Mouse (Mus musculus) myocyte (in vitro differentiated cells): ENCODE data around the gene Cuedc2. TPM values are rescaled to one million over a fixed set of nuclear protein-coding genes. Genes with fewer than 3 reads are reported as not detected.

Experiments
- H3K27me3 ChIP-seq: one replicate; pipeline ENCODE4 v1.6.1; 2011; ENCODE audit not compliant: control insufficient read depth, insufficient read depth, insufficient read length
- H3K36me3 ChIP-seq: one replicate; pipeline ENCODE4 v1.6.1; 2011; ENCODE audit not compliant: control insufficient read depth, insufficient read depth
- H3K4me2 ChIP-seq: one replicate; pipeline ENCODE4 v1.6.1; 2011; ENCODE audit warnings: low read depth, control low read depth
- H3K4me3 ChIP-seq: one replicate; pipeline ENCODE4 v1.5.1; 2011; ENCODE audit warnings: mild to moderate bottlenecking, control low read depth, moderate library complexity
- H3K79me2 ChIP-seq: one replicate; pipeline ENCODE4 v1.6.1; 2011; ENCODE audit not compliant: control insufficient read depth, insufficient read depth
- H3ac ChIP-seq: one replicate; pipeline ENCODE4 v1.6.1; 2011; ENCODE audit not compliant: control insufficient read depth, insufficient read length
- CEBPB ChIP-seq: IDR thresholded peaks from 2 replicates; pipeline ENCODE4 v1.6.1; 2011; ENCODE audit warnings: mild to moderate bottlenecking, moderate library complexity; ENCODE audit not compliant: poor library complexity, insufficient read depth, severe bottlenecking
- E2F4 ChIP-seq: IDR thresholded peaks from one replicate; pipeline ENCODE4 v1.6.1; 2011; ENCODE audit warnings: mild to moderate bottlenecking, control low read depth, moderate library complexity; ENCODE audit not compliant: insufficient read depth
- MAX ChIP-seq: IDR thresholded peaks from one replicate; pipeline ENCODE4 v1.6.1; 2011; ENCODE audit warnings: low read depth, mild to moderate bottlenecking, control low read depth
- MYOD1 ChIP-seq, 3 experiments: IDR thresholded peaks; one replicate each; pipeline ENCODE4 v1.6.1; 2011; ENCODE audit warnings: control low read depth in 2 of 3, low read depth in 2 of 3, mild to moderate bottlenecking in 2 of 3, moderate library complexity in 1 of 3; ENCODE audit not compliant: insufficient read length in 2 of 3, control insufficient read depth in 1 of 3
- MYOG ChIP-seq, 3 experiments: IDR thresholded peaks; one replicate each; pipeline ENCODE4 v1.6.1; 2011; ENCODE audit warnings: control low read depth in 2 of 3, low read depth in 2 of 3, mild to moderate bottlenecking in 2 of 3; ENCODE audit not compliant: insufficient read length in 2 of 3, control insufficient read depth in 1 of 3, insufficient read depth in 1 of 3
- POLR2A ChIP-seq: IDR thresholded peaks from one replicate; pipeline ENCODE4 v1.6.1; 2011; ENCODE audit warnings: low read depth, mild to moderate bottlenecking, control low read depth, moderate library complexity; ENCODE audit not compliant: insufficient read length
- POLR2AphosphoS2 ChIP-seq: IDR thresholded peaks from one replicate; pipeline ENCODE4 v1.6.1; 2011; ENCODE audit warnings: low read depth, control low read depth; ENCODE audit not compliant: insufficient read length
- REST ChIP-seq: IDR thresholded peaks from one replicate; pipeline ENCODE4 v1.6.1; 2011; ENCODE audit warnings: mild to moderate bottlenecking, control low read depth, moderate library complexity; ENCODE audit not compliant: insufficient read depth, insufficient read length
- SRF ChIP-seq: IDR thresholded peaks from one replicate; pipeline ENCODE4 v1.6.1; 2011; ENCODE audit warnings: low read depth; ENCODE audit not compliant: control insufficient read depth, insufficient read length
- TCF12 ChIP-seq: IDR thresholded peaks from one replicate; pipeline ENCODE4 v1.6.1; 2011; ENCODE audit warnings: mild to moderate bottlenecking, control low read depth; ENCODE audit not compliant: poor library complexity, insufficient read depth, severe bottlenecking
- TCF3 ChIP-seq: IDR thresholded peaks from one replicate; pipeline ENCODE4 v1.6.1; 2011; ENCODE audit warnings: low read depth, control low read depth; ENCODE audit not compliant: insufficient read length
- USF1 ChIP-seq: IDR thresholded peaks from one replicate; pipeline ENCODE4 v1.6.1; 2011; ENCODE audit warnings: low read depth, mild to moderate bottlenecking, control low read depth, moderate library complexity
- polyA plus RNA-seq: library from polyadenylated mRNA; unstranded; fragments of >200 nt; fragmentation: generic; extraction: Trizol; gene quantifications from one replicate; pipeline ENCODE4 v1.2.1, GENCODE M21; 2012; ENCODE audit warnings: missing spikeins

Cuedc2 gene
- polyA plus RNA-seq, 1 experiment: 165 TPM

GRCm38 (mm10) chr19:46358381-46358780 is 19.9 kb upstream of the Cuedc2 start:
- Histone ChIP-seq H3K79me2 (no peaks in the 10 kb centered on the region), H3K4me3 (no peak overlapping the region), H3ac (no peak overlapping the region), H3K27me3 (no peaks in the 10 kb centered on the region), H3K36me3 (no peaks in the 10 kb centered on the region), H3K4me2 (no peak overlapping the region)
- TF ChIP-seq E2F4 (no peak), MYOG (IDR thresholded peaks at IDR 0.05; ENCODE audit: control insufficient read depth in 1 of 3, insufficient read depth in 1 of 3, insufficient read length in 2 of 3, low read depth in 2 of 3) (no peak), SRF (no peak), TCF3 (no peak), USF1 (no peak), CEBPB (no peak), MAX (no peak), POLR2A (no peak), MYOD1 (IDR thresholded peaks at IDR 0.05; ENCODE audit: control insufficient read depth in 1 of 3, insufficient read length in 2 of 3, low read depth in 2 of 3) (no peak), REST (no peak), TCF12 (no peak), POLR2AphosphoS2 (no peak)

DNA sequence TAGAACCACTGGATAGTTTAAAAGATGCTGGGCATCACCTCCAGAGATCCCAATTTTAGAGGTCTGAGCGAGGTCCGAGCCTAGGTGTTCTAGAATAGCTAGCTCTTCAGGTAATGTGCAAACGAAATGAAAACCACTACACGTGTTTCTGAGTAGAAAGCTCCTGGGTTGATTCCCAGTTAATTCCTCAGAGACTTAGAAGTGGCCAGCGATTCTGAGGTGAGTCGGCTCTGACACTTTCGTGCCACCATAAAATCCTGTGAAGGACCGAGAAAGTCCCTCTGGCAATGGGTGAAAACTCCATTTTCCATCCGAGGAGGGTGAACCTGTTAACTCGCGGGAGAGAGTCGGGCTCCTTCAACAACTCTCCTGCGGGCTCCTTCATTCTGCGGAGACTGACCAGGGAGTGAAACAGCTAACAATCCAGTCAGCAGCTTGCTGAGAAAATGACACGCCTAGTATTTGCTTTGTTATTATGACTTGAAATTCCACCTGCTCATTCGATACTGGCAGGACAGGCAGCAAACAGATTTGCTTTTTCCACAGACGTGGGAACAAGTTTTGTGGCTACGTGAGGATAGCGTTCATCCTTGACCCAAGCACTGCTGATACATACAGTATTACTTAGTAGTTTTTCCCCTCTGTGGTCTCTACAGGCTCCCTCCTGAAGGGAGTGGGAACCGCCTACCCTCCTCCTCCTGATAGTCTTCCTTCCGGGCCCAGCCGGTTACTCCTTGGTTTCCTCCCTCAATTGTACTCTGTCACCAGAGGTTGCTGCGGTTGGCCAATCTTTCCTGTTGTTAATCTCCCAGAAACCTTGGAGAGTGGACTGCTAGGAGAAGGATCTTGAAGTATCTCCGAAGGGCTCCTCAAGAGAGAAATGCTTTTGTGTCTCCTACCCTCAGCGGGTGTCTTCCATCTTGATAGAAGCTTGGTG is 19.1 kb upstream of the Cuedc2 start:
- Histone ChIP-seq H3K4me3 (peak overlapping the region; percentile 7), H3K36me3 (no peaks in the 10 kb centered on the region), H3K4me2 (peak overlapping the region; percentile 73), H3K27me3 (no peaks in the 10 kb centered on the region), H3ac (no peak overlapping the region), H3K79me2 (no peaks in the 10 kb centered on the region)
- TF ChIP-seq POLR2AphosphoS2 (no peak), REST (no peak), MYOG (IDR thresholded peaks at IDR 0.05; ENCODE audit: control insufficient read depth in 1 of 3, insufficient read depth in 1 of 3, insufficient read length in 2 of 3, low read depth in 2 of 3) (no peak), TCF12 (no peak), TCF3 (no peak), MYOD1 (IDR thresholded peaks at IDR 0.05; ENCODE audit: control insufficient read depth in 1 of 3, insufficient read length in 2 of 3, low read depth in 2 of 3) (no peak), SRF (no peak), POLR2A (no peak), MAX (no peak), USF1 (no peak), E2F4 (no peak), CEBPB (no peak)

DNA sequence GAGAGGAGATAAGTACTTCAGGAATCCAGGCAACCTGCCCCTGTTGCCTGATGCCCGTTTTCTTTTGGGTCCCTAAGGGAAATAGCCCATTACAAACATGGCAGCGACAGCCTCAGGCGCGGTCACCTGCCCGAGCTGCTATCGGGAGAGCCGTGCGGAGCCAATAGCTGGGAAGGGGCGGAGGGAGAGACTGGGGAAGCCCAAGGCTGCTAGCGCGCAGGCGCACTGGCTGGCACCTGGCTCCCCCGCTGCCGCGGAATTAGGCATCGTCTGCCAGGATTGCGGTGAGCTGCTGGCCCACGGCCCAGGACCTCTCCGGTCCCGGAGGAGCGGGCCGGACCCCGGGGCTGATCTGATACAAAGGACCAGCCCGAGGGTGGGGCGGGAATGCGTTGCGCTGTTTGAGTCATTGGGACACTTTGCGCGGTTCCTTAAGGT is 18.2 kb upstream of the Cuedc2 start:
- Histone ChIP-seq H3K4me3 (peak overlapping the region; percentile 7), H3K79me2 (no peaks in the 10 kb centered on the region), H3ac (no peak overlapping the region), H3K36me3 (no peaks in the 10 kb centered on the region), H3K4me2 (peak overlapping the region; percentile 73), H3K27me3 (no peaks in the 10 kb centered on the region)
- TF ChIP-seq MYOD1 (IDR thresholded peaks at IDR 0.05; ENCODE audit: control insufficient read depth in 1 of 3, insufficient read length in 2 of 3, low read depth in 2 of 3): peak in 1 of 3 experiments; percentile 63
- TF ChIP-seq POLR2A: no peak
- TF ChIP-seq TCF3: no peak
- no peak for TF ChIP-seq TCF12
- no peak for TF ChIP-seq POLR2AphosphoS2
- TF ChIP-seq USF1: peak; percentile 59
- no peak for TF ChIP-seq SRF
- peak in 1 of 3 experiments; percentile 34 for TF ChIP-seq MYOG (IDR thresholded peaks at IDR 0.05; ENCODE audit: control insufficient read depth in 1 of 3, insufficient read depth in 1 of 3, insufficient read length in 2 of 3, low read depth in 2 of 3)
- no peak for TF ChIP-seq MAX

DNA sequence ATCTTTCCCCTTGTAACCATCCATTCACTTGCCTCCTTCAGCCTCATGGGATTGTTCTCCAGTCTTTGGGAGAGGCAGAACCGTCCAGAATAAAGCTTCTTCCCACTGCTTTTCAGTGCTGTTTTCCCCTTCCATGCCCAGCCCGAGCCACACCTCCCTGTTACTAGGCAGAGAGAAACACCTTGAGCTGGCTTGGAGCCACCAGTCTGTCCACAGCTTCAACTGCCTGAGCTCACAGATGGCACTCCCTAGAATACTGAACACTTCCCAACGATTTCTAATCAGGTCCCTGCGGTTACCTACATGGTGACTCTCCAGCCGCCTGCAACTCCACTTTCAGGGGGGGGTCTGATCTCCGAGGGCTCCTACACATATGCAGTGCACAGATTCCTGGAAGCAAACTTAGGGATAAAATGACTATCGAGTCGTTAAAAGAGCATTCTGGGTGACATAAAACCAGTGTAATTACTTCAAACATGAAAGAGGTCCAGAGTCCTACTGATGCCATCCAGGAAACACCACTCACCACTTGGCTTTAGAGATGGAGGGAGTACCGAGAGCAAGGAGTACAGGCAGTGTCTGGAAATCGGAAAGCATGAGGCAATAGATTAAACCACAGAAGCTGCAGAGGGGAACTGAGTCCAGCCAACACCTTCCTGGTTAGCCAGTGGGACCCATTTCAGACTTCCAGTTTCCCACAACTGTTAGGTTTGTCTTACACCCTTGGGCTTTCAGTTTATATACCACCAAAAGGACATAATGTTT is 11.8 kb upstream of the Cuedc2 start, which contains the start of gene 2310034G01Rik:
Gene 2310034G01Rik, minus strand, starts transcription at position 135 of the 765 bp plus-strand sequence.
- Histone ChIP-seq H3K79me2 (no peaks in the 10 kb centered on the region), H3K4me3 (peak within 1 kb of the TSS; percentile 25), H3K36me3 (no peaks in the 10 kb centered on the region), H3K27me3 (no peaks in the 10 kb centered on the region), H3ac (peak within 1 kb of the TSS; percentile 56), H3K4me2 (peak within 1 kb of the TSS; percentile 87)
- TF ChIP-seq TCF3: no peak
- TF ChIP-seq POLR2AphosphoS2: no peak
- TF ChIP-seq CEBPB: no peak
- no peak for TF ChIP-seq SRF
- TF ChIP-seq E2F4: no peak
- no peak for TF ChIP-seq TCF12
- no peak for TF ChIP-seq POLR2A
- TF ChIP-seq REST: no peak
- TF ChIP-seq MAX: no peak
- no peak for TF ChIP-seq MYOD1 (IDR thresholded peaks at IDR 0.05; ENCODE audit: control insufficient read depth in 1 of 3, insufficient read length in 2 of 3, low read depth in 2 of 3)
- no peak for TF ChIP-seq USF1
- TF ChIP-seq MYOG (IDR thresholded peaks at IDR 0.05; ENCODE audit: control insufficient read depth in 1 of 3, insufficient read depth in 1 of 3, insufficient read length in 2 of 3, low read depth in 2 of 3): no peak
